Mouse (Mus musculus): ENCODE data around the gene 1190005I06Rik.
A peak's percentile ranks its signal among the peaks of the same experiment; 100 is the strongest.
"Not testable (repeated sequence)": the region's sequence is repeated elsewhere in the genome, so short reads cannot be mapped to it uniquely, and the experiment has no call there.

1190005I06Rik gene

GRCm38 (mm10) chr8:120647532-120647931, at the start of gene 1190005I06Rik:
Gene 1190005I06Rik, minus strand, starts transcription at chr8:120647632.
- no peak for DNase-seq (ENCODE audit: low spot score)

DNA sequence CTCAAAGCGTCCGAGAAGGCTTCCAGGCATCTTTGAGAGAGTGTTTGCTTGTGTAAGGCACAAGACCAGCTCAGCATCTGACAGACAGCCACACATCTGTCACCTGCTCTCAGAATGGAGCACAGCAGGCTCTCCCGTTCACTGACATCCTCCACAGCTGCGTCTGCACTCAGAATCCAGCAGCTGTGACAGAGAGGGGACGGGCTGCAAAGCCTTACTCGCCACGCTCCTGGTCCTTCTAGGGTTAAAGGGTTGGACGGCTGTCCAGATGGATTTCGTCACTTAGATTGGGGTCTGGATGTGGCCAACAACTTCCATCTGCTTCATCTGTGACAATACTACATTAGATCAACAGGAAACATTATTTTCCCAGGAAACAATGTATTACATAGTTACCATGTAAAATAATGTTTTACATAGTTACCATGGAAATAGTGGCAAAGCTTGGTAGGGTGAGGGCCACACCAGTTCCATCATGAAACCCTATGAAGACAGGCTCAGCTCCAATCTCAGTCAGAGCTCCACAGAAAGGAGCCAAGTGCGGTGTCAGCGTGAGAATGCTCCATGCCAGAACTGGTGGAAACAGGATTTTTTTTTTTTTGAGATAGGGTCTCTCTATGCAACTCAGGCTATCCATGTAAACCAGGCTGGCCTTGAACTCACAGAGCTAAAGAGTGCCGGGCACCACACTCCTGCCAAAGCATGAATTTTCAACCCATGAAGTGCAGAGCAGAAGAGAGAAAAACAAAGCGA, 49.1 kb upstream of the 1190005I06Rik start:
- no peak for DNase-seq (ENCODE audit: low spot score)

DNA sequence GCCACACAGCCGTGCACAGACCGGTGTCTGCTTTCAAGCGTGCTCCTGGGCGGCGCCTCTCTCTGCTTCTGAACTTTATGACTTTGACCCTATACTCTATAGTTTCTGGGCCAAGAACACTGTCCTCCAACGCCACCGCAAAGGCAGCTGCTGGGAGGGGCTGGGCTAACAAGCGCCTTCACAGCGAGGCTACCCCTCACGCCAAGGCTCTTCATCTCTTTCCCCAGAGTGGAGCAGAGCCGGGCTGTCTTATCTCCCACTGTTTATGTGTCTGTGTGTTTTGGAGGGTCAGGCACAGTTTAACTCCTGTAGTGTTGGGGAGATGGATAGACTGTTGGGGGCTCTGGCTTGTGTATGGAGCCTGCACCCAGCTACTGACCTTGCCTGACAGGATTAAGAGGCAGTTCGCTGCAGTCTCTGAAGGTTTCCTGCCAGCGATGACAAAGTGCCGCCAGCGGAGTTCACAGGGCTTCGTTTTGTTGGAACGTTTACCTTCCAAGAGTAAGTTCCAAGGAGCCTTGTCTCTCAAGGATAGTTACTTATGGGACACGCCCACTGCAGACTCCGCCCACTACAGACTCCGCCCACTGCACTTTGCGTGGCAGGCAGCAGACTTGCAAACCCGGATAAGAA, 46.5 kb upstream of the 1190005I06Rik start:
- peak; percentile 43 for DNase-seq (ENCODE audit: low spot score)

DNA sequence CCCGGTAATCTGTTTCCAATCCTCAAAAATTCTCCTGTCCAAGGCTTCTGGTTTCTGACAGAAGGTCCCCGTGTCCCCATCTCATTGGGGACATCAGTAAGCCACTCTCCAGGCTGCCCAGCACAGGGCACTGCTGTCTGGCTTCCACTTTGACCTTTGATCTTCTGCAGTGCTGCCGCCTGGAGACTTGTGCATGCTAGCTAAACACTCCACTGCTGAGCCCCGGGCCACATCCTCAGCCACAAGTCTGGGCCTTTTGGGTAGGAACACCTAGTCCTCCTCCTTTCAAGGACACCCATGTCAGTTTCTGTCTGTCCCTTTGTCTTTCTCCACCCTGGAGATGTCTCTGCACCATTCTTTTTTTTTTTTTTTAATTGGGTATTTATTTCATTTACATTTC, 45.5 kb upstream of the 1190005I06Rik start:
- no peak for DNase-seq (ENCODE audit: low spot score)

GRCm38 (mm10) chr8:120688511-120688910, 41.1 kb upstream of the 1190005I06Rik start:
- DNase-seq (ENCODE audit: low spot score): no peak

GRCm38 (mm10) chr8:120687786-120688185, 40.4 kb upstream of the 1190005I06Rik start:
- no peak for DNase-seq (ENCODE audit: low spot score)

DNA sequence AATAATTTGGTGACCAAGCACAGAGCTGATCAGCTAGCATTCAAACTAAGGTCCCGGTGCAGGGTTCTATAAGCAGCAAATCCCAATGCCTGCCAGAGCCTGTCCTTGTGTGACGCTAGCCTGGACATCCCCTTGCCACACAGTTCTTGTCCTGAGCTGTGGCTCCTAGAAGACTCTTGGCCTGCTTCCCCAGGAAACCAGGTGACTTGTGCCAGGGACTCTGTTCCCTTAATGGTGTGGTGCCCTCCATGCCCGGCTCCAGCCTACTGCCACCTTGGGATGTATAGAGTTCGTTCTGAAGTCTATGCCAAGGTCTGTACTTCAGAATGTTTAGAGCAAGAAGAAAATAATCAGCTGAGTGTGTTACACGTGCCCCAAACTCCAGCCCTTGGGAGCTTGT, 39.1 kb upstream of the 1190005I06Rik start:
- no peak for DNase-seq (ENCODE audit: low spot score)

DNA sequence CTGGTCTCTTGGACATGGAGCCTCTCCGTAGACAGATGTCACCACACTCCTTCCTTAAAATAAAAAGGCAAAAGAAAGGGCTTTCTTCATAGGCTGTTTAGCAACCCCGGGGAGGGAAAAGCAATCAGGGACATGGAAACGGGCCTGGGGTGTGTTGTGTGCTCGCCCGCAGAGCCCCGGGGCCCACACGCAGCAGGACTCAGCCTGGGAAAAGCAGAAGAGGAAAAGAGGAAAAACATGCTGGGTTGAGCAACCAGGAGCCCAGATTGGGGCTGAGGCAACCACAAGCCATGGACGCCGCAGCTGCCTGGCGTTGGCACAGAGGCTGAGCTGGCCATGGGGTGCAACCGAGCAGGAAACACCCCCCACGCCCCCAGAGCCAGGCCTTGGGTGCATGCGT, 38.6 kb upstream of the 1190005I06Rik start:
- peak; percentile 24 for DNase-seq (ENCODE audit: low spot score)

DNA sequence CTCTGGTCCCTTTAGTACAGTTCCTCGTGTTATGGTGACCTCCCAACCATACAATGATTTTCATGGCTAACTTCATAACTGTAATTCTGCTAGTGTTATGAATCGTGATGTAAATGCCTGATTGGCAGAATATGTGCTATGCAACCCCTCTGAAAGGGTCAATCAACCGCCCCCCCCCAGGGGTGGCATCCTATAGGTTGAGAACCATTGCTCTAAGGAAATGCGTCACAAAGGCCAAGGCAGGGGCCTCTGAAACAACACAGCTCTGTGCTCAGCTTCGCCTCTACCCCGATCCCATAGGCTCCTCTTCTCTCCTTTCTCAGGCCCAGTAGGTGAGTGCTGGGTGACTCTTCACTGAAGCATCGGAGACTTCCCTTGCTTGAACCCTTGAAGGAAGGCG, 38.2 kb upstream of the 1190005I06Rik start:
- no peak for DNase-seq (ENCODE audit: low spot score)

- peak; percentile 77 for DNase-seq (ENCODE audit: low spot score)
Measured at GRCm38 (mm10) chr8:120685097-120685496, 37.7 kb upstream of the 1190005I06Rik start.

DNA sequence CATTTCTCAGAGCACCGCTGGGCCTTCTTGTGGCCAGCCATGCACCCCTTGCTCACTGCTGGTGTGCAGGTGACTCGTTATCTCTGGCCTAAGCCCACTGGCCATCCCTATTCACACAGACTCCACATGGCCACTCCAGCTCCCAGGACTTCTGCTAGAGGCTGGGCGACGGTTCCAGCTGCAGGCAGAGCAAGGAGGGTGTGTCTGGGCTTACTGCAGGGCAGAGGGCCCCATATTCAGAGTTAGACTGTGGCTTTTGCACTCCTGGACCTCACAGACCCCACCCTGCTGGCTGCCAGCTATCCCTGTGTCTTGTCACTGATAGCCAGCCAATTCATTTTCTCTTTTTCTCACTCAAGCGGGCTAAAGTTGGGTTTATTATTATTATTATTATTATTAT, 36.6 kb upstream of the 1190005I06Rik start:
- DNase-seq (ENCODE audit: low spot score): no peak

- peak; percentile 42 for DNase-seq (ENCODE audit: low spot score)
Measured at GRCm38 (mm10) chr8:120683602-120684001, 36.2 kb upstream of the 1190005I06Rik start.

DNA sequence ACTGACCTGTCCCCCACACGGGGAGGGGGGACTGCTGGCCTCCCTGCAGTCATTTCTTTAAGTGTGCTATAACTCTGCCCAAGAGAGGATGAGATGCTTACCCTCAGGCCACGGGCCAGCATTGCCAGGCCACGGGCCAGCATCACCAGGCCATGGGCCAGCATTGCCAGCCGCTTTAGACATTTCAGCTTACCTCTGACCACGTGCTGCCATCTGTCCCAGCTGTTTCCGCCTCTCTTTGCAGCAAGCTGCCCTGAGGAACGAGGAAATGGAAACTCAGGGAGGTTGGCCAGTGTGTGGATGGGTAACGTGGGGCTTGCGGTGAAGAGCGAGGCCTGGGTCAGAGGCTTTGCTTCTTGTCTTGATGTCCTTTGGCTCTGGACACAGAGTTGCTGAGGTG, 33.7 kb upstream of the 1190005I06Rik start:
- DNase-seq (ENCODE audit: low spot score): no peak

DNA sequence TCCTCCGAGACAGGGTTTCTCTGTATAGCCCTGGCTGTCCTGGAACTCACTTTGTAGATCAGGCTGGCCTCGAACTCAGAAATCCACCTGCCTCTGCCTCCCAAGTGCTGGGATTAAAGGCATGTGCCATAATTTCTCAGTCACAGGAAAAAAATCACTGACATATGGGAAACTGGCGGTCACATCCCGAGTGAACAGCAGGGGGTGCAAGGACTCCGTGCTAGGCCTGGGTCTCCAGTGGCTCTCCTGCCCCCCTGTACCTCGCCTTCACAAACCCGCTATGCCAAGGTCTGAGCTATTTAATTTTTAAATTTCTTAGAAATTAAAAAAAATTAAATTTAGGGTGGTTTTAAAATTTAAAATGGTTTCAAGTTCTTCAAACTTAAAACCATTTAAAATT, 33.0 kb upstream of the 1190005I06Rik start:
- DNase-seq (ENCODE audit: low spot score): not testable (repeated sequence)

DNA sequence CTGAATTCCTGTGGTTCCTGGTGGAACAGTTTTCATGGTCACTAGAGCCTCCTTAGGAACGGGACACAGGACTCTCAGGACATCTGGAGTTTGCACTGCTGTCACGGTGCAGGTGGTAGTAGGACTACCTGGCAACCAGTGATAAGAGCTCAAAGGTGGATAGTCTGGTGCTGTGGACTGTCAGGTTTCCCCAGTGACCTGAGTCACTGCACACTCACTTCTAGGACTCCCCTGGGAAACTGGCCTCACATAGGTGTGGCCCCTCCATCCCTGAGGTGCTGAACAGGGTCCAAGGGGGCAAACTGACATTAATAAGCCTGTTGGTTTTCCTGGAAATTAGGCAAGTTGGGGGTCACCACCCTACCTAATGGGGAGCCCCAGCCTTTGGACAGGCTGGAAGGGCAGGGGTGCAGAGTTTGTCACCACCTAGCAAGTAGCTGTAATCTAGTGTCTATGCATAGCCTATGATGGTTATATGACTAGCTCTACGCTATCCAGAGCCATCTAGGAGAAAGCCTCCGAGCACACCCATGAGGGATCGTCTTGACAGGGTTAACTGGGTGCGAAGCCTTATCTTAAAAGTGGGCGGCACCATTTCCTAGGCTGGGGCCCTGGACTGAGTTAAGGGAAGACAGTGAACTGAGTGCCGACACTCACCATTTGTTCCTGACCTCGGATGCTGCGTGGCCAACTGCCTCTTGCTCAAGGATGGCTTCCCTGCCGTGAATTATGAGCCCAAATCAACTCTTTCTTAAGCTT, 32.4 kb upstream of the 1190005I06Rik start:
- no peak for DNase-seq (ENCODE audit: low spot score)

GRCm38 (mm10) chr8:120678447-120678846, 31.0 kb upstream of the 1190005I06Rik start:
- DNase-seq (ENCODE audit: low spot score): peak; percentile 44

GRCm38 (mm10) chr8:120675718-120676117, 28.3 kb upstream of the 1190005I06Rik start:
- no peak for DNase-seq (ENCODE audit: low spot score)

- no peak for DNase-seq (ENCODE audit: low spot score)
Measured at GRCm38 (mm10) chr8:120673298-120673697, 25.9 kb upstream of the 1190005I06Rik start.

- no peak for DNase-seq (ENCODE audit: low spot score)
Measured at GRCm38 (mm10) chr8:120672626-120673229, 25.3 kb upstream of the 1190005I06Rik start.

GRCm38 (mm10) chr8:120671775-120672174, 24.3 kb upstream of the 1190005I06Rik start:
- DNase-seq (ENCODE audit: low spot score): no peak

DNA sequence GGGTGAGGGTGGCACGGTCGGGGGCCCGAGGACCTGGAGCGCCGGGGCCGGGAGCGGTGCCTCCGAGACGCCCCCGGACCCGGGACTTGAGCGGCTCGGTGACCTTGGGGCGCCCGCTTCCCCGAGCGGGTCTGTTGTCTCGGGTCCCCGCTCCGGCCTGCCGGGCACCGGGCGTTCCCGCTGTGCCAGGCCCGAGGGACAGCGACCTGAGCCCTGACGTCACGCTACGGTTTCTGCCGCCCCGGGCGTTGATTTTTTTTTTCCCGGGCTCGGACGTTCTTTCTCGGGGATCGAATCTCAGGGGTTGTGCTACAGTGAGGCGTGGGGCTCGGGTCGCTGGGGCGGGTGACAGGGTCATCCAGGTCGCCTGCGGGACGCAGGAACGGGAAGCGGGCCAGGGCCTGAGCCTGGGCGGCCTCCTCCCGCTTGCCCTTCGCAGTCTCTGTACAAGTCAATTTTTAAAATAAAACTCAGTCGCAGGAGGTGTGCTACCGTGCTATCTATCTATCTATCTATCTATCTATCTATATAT, 21.0 kb upstream of the 1190005I06Rik start, which contains the start of gene Emc8:
Gene Emc8 (minus strand): TSS at position 200 of the 532 bp plus-strand sequence.
- DNase-seq (ENCODE audit: low spot score): no peak

Measured in ovary, adult 18-20 months (tissue).